Mouse (Mus musculus): Measurements from ENCODE around the gene Insl6.
A peak's percentile ranks its signal among the peaks of the same experiment; 100 is the strongest.

Insl6 gene

DNA sequence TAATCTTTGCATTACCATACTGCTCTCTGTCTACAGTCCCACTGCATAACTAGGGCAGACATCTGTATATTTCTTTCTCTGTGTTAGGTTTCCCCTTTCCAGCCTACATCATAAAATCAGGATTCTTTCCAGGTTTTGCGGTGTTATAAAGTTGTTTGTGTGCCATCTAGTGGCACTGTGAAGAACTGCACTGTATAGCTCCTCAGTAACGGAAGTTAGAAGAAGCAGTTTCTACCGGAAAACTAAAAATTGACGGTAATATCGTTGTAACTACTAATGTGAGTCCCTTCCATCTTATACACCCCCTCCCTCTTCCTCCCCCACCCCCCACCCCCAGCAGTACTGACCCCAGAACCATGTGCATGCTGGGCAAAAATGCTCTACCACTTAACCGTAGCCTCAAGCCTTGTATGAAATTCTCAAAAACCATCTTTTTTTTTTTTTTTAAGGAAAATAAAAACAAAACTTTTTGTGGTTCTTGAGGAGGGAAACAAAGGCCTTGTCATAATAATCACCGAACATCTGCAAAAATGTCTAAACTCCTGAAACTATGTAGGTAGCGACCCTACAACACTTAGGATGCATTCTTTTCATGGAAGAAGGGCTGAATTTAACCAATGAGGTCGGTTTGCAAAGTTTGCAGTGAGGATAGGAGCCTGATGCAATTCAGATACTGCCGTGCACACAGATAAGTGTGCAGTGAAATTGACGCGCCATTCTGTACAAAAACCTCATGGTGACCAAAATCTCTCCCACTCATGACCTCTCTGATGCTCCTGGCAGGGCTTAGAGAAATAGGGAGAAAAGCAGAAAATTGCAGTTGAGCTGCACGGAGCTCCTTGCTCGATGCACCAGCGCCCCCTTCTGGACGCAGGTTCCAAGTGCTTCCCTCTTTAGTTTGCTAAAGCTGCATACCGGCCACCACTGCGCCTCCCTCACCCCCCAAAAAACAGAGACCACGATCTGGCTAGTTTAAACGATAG, 30.0 kb upstream of the Insl6 start:
- peak; percentile 91 for DNase-seq (ENCODE audit: low read depth, low spot score)

DNA sequence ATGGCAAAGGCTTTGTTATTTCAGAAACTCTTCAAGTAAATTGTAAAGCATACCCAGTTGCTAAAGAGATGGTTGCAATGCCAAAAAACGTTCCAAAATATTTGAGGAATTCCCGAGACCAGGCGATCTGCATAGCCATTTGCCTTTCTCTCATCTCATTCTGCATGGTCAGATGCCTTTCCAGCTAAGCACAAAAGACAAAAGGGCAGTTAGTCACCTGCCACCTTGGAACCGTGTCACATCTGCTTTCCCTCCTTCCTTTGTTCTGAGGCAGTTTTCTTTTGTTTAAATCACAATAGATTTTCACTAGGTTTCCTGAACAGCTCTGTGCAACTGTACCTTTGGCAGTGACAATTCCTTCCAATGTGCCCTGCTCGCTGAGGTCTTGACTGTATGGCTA, 25.8 kb upstream of the Insl6 start:
- DNase-seq (ENCODE audit: low read depth, low spot score) = no peak

- DNase-seq (ENCODE audit: low read depth, low spot score) = no peak
These were observed 20.5 kb upstream of the Insl6 start for GRCm38 (mm10) chr19:29345636-29346035.

DNA sequence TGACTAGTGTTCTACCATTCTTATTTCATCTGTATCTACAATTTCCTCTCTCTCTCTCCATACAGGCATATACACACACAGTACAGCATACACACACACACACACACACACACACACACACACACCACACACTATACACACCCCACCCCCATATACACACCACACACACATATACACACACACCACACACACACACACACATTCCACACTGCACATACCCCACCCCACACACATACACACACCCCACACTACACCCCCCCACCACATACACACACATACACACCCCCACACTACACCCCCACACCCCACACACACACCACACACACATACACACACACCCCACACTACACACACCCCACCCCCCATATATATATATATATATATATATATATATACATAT, 19.7 kb upstream of the Insl6 start:
- no peak for DNase-seq (ENCODE audit: low read depth, low spot score)

DNA sequence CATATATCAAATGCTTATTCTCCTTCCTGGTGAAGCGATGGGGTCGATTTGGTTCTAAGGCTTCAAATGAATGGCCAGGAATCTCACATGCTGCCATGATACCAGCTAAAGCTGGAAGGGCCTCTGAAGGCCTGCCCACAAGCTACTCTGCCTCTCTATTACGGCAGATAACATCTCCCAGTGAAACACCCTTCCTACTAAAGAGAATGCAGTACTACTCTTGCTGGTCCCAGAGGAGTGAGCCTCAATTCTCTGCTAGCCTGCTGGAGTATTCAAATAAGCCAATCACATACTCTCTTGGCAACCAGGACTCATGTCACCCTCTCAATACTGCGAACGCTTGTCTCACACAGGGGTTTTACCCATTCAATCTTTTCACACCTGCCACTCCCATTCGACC, 17.1 kb upstream of the Insl6 start:
- no peak for DNase-seq (ENCODE audit: low read depth, low spot score)

DNA sequence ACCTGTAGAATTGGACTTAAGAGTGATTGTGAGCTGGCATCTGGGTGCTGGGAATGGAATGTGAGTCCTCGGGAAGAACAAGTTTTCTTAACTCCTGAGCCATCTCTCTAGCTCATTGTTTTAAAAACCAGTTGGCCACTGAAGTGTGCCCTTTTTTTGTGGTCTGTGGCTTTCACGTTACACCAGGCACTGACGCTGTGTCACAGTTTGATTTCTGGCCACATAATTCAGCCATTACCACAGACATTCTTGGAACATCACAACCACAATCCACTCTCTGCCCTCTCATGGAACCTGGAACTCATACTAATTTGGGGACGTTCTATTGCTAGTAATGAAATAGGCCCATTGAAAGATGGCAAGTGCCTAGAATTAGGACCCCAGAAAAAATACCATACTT, 15.9 kb upstream of the Insl6 start:
- no peak for DNase-seq (ENCODE audit: low read depth, low spot score)

GRCm38 (mm10) chr19:29336624-29337023, 11.5 kb upstream of the Insl6 start:
- peak; percentile 22 for DNase-seq (ENCODE audit: low read depth, low spot score)

GRCm38 (mm10) chr19:29334068-29334745, 9.1 kb upstream of the Insl6 start, which contains the start of gene Rln1:
TSS of gene Rln1 (minus strand) at chr19:29334670.
- no peak for DNase-seq (ENCODE audit: low read depth, low spot score)

GRCm38 (mm10) chr19:29326822-29327552, 1.8 kb upstream of the Insl6 start:
- no peak for DNase-seq (ENCODE audit: low read depth, low spot score)

GRCm38 (mm10) chr19:29326396-29326795, 1.2 kb upstream of the Insl6 start:
- no peak for DNase-seq (ENCODE audit: low read depth, low spot score)

GRCm38 (mm10) chr19:29325852-29326180, 660 bp upstream of the Insl6 start:
- no peak for DNase-seq (ENCODE audit: low read depth, low spot score)

DNA sequence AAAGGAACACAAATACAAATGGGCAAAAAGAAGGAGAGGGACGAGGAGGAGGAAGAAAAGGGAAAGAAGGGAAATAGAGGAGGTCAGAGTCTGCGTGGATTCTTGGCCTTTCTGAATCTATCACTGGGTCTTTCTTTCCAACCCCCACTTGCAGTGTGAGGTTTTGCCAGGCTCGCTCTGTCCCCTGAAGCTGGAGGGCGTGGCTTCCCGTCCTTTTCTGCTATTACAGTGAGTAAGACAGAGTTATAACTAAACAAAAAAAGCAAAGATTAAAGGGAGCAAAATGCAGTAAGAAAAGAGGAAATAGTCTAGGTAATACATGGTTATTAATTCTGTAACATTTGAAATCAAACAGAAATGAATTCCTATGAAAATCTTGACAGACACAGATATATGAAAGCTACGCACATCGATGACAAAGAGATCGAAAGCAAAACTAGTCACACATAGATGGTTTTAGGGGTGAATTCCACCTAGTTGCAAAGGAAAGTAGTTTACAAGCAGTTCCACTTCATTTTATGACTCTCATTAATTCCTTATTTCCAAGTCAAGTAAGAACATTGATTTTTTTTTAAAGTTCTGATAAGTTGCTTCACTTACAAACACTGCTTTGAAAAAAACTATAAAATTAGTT, 1.6 kb downstream of the Insl6 start:
- DNase-seq (ENCODE audit: low read depth, low spot score) = peak; percentile 77

- no peak for DNase-seq (ENCODE audit: low read depth, low spot score)
These were observed 12.5 kb downstream of the Insl6 start for GRCm38 (mm10) chr19:29312661-29313060.

GRCm38 (mm10) chr19:29311791-29312190, 13.4 kb downstream of the Insl6 start:
- DNase-seq (ENCODE audit: low read depth, low spot score) = no peak

DNA sequence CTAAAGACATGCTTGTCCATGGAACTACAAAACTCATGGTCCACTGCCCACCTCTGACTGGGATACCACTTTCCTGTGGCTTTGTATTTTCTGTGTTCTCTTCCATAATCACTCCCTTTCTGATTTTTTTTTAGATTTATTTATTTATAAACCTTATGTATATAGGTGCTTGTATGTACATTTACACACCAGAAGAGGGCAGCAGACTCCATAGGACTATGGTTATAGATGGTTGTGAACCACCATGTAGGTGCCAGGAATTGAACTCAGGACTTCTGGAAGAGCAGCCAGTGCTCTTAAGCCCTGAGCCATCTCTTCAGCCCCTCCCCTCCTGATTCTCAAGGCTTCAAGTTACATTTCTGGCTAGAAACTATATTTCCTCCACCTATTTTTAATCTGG, 16.3 kb downstream of the Insl6 start:
- DNase-seq (ENCODE audit: low read depth, low spot score) = no peak

DNA sequence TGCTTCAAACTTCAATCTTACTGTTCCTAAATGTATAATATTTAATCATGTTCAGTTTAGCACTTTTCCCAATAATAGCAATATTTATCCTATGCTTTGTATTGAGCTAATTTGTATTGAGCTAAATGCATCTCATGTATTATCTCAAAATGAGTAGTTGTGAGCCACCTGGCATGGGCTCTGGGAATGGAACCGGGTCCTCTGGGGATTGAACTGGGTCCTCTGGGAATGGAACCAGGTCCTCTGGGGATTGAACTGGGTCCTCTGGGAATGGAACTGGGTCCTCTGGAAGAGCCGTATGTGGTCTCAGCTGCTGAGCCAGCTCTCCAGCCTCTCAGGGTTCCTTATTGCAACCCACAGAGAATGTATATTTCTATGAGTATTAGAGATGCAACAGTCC, 23.0 kb downstream of the Insl6 start:
- DNase-seq (ENCODE audit: low read depth, low spot score) = no peak

- DNase-seq (ENCODE audit: low read depth, low spot score) = no peak
These were observed 24.2 kb downstream of the Insl6 start for GRCm38 (mm10) chr19:29300919-29301318.

- no peak for DNase-seq (ENCODE audit: low read depth, low spot score)
These were observed 27.8 kb downstream of the Insl6 start for GRCm38 (mm10) chr19:29297366-29297765.

DNA sequence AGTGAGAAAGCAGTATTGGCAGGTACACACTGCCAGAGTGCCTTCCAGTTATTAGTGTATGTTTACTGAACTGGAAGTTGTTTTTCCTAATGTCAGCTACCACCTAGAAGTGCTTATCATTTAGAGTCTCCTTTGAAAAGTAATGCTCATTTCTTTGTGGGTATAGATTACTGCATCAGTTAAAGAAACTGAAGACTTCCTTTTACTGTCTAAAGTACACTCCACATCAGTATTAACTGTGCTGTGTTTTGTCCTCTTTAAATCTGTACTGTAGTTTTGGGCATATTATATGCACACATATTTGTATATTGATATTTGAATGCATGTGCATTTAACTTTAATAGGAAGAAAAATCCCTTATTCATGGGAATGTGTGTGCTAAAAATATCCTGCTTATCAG, 29.0 kb downstream of the Insl6 start:
- DNase-seq (ENCODE audit: low read depth, low spot score) = no peak

DNA sequence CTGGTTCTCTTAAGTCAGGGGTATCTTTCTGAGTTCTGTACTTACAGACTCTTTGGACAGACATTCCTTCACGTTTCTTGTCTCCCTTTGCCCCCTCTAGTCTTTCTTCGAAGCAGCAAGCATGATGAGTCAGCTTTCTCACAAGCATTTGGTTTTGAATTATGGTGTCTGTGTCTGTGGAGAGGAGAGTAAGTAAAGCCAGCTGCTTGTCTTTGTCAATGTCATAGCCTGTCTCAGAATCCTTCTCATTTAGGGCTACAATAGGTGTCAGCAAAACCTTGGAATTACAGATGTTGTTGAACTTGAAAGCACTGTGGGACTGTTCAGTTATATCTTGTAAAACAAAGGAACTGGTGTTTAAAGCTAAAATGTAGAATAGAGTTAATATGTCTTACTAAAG, 30.4 kb downstream of the Insl6 start:
- no peak for DNase-seq (ENCODE audit: low read depth, low spot score)

DNA sequence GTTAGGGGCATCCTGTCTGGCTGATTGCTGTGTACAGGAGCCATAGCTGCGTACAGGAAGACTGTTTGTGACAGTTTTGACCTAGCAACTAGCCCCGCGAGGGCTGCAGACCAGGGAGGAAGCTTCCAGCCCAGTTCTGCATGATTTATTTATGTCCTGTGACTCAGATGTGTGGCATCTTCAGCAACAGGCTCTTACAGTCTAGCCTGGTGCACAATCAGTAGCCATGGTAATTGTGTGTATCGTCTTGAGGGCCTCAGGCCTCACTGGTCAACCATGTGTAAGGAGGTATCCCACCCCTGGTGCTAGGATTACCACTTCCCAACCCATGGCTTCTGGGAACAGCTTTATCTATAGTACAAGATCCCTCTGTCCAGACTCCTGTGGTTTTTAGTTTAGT, 32.6 kb downstream of the Insl6 start:
- no peak for DNase-seq (ENCODE audit: low read depth, low spot score)

GRCm38 (mm10) chr19:29291532-29291931, 33.6 kb downstream of the Insl6 start:
- DNase-seq (ENCODE audit: low read depth, low spot score) = no peak

All from A20 (cell line).